Mouse (Mus musculus): ENCODE data around the gene Adra2a. TPM values are rescaled to one million over a fixed set of nuclear protein-coding genes. Genes with fewer than 3 reads are reported as not detected.

Adra2a gene
- polyA plus RNA-seq, 1 experiment from 2014 or later: 0.29 TPM

DNA sequence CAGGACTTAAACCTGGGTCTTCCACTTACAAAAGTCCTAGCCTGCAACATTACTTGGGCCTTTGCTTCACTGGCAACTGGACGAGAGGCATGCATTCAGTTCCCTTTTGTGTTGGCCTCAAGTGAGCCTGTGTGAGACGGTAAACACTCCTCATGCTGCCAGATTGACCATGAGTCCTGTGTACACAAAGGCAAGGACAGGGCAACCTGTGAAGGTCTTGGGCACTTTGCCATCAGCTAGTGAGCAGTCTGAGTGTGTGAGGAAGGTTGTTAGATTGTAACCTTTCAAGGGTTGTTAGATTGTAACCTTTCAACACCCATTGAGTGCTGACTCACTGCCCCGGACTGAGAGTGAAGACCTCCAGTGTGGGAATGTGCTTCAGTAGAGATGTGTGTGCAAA lies 49.6 kb downstream of the Adra2a start:
- 88% methylated on average over 3 of the region's 3 CpGs for WGBS
- Histone ChIP-seq H3K36me3 (replicated peaks) (no peaks in the 10 kb centered on the region), H3K4me1 (peaks cover 16% of the 10 kb centered on the region), H3K4me3 (no peak overlapping the region), H3K9me3 (no peaks in the 10 kb centered on the region), H3K27ac (replicated peaks) (no peak overlapping the region), H3K27me3 (replicated peaks; ENCODE audit: low read depth, poor library complexity, severe bottlenecking) (no peaks in the 10 kb centered on the region)
- no peak for DNase-seq (ENCODE audit: low spot score)

DNA sequence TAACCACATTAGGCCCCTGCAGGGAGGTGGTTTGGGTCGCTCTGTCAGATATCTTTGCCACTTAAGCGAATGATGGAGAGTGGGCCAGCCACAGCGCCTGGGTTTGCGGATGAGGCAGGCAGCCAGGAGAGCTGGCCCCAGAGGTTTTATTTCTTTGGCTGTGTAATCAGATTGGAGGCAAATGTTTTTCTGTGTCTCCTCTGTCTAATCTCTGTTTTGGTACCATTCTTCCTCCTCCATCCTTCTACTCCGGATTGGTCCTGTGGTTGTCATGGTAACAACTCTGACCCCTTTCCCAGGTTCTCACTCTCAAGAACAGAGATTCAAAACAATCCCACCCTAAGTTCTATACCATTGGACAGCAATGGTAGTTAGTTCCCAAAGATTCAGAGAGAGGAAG lies 51.8 kb downstream of the Adra2a start:
- H3K27ac ChIP-seq (replicated peaks): no peak overlapping the region
- H3K27me3 ChIP-seq (replicated peaks; ENCODE audit: low read depth, poor library complexity, severe bottlenecking): no peaks in the 10 kb centered on the region
- H3K9me3 ChIP-seq: no peaks in the 10 kb centered on the region
- no peak for DNase-seq (ENCODE audit: low spot score)
- H3K4me3 ChIP-seq: no peak overlapping the region
- peaks cover 16% of the 10 kb centered on the region for H3K4me1 ChIP-seq
- no peaks in the 10 kb centered on the region for H3K36me3 ChIP-seq (replicated peaks)
- 75% methylated on average over 5 of the region's 5 CpGs for WGBS

DNA sequence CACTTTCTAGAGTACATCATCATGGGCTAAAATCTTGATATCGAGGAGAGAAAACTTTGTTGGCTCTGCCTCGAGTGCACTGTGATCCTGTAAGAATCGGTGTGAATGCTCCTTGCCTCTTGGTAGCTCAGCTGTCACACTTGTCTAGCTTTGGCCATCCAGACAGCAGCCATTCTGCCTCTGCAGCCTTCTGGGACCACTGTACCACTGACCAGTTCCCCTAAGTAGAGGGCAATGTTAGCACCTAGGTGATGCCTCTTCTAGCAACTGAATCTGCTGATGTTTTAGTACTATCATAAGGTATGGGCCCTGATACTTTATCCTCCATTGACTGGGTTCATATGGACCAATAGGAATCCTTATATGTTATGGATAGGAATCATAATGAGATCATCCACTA lies 54.4 kb downstream of the Adra2a start:
- Histone ChIP-seq H3K4me1 (peaks cover 16% of the 10 kb centered on the region), H3K27me3 (replicated peaks; ENCODE audit: low read depth, poor library complexity, severe bottlenecking) (no peaks in the 10 kb centered on the region), H3K9me3 (no peaks in the 10 kb centered on the region), H3K4me3 (no peak overlapping the region), H3K27ac (replicated peaks) (no peak overlapping the region), H3K36me3 (replicated peaks) (no peaks in the 10 kb centered on the region)
- WGBS: 85% methylated on average over 3 of the region's 3 CpGs
- no peak for DNase-seq (ENCODE audit: low spot score)

Other genes starting within 250 kb of the Adra2a start
- gene Pdcd4, start 151.9 kb upstream of the Adra2a start, polyA plus RNA-seq (2016; fragmentation: Nextera tagmentation; extraction: Ambion mirVana): 66.5 and 78.8 TPM in 2 replicates
- 62.7 and 65.9 TPM in 2 replicates for gene Shoc2, start 99.8 kb upstream of the Adra2a start, polyA plus RNA-seq (2016; fragmentation: Nextera tagmentation; extraction: Ambion mirVana)
- 86.7 and 89.7 TPM in 2 replicates for gene Bbip1, start 99.5 kb upstream of the Adra2a start, polyA plus RNA-seq (2016; fragmentation: Nextera tagmentation; extraction: Ambion mirVana)